Comparison of ENCODE assay signal across 8 mouse cellular contexts in the genomic region with DNA sequence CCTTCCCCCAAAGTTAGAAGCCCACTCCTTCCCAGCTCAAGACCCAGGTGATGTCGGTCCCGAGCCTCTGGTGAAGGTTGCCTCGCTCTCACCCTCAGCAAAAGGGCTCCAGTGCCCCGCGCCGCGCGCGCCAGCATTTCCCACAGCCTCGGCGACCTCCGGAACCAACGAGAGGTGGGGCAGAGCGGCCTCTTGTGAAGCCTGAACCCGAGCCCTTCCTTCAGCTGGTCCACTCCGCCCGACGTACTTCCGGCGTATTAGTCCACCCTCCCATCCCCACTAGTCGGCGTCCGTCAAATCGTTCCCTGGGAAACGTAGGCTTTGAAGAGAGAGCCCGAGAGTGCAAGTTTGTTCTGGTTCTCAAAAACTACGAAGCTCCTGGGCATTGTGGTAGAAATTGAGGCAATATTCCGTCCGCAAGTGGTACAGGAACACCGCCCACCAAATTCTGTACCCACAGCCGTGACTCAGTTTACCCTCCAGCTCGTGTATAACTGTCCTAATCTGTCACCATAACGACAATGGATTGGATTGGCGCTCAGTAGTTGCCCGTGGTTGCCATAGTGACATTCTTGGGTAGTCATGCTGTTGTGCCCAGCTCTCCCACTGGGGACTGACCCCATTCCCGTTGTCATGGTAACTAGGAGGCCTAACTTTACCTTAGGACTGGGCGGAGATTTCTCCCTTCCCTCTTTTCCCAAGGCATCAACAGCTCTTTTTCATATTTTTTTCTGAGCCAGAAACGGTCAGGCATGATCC. TPM values are rescaled to one million over a fixed set of nuclear protein-coding genes. Genes with fewer than 3 reads are reported as not detected.
DNase-seq lines count a peak whose midpoint lies in the region; ATAC-seq and TF ChIP-seq lines count a peak whose summit lies in the region.

TSS of gene Stoml2 (minus strand) at position 474 of the 759 bp plus-strand sequence.

- no peak for TF ChIP-seq CTCF in Patski (IDR thresholded peaks at IDR 0.05)

- H3K4me2 ChIP-seq in hindbrain, embryonic 14.5 days (replicated peaks), result peak within 1 kb of the TSS; percentile 81

- under 1% methylated on average over 38 of the region's 38 CpGs for WGBS in hindbrain, embryonic 14.5 days

- H3K9me3 ChIP-seq in hindbrain, embryonic 14.5 days (ENCODE audit: control insufficient read depth, low read length), result no peaks in the 10 kb centered on the region

- CTCF ChIA-PET in Patski (lab: Charles Lee), result interaction anchor here (1.0 kb wide), 1 partner anchor 16 kb away, joined by 3 read pairs; no protein-coding TSS in a partner anchor

- no peaks in the 10 kb centered on the region for H3K27me3 ChIP-seq in Patski
- no peaks in the 10 kb centered on the region for H3K27me3 ChIP-seq in hindbrain, embryonic 14.5 days (ENCODE audit: control insufficient read depth, insufficient read depth, low read length)

- H3K9ac ChIP-seq in hindbrain, embryonic 14.5 days, result peak within 1 kb of the TSS; percentile 91

- no peak for DNase-seq in Patski (ENCODE audit: low read depth, low spot score)
- peak; percentile 94 to 95 for DNase-seq in cerebellum, postnatal 14 days
- DNase-seq in frontal cortex, postnatal 25 days (ENCODE audit: low spot score in 2 of 2), result peak; percentile 81 to 87
- peak; percentile 92 for DNase-seq in hindbrain, embryonic 14.5 days (ENCODE audit: low spot score)
- peak; percentile 89 to 92 for DNase-seq in layer of hippocampus, postnatal 36 days
- peak; percentile 96 for DNase-seq in lung, postnatal 36 days
- peak; percentile 99 for DNase-seq in retina, postnatal 1 day
- DNase-seq in urinary bladder, adult 18-20 months (ENCODE audit: low spot score in 2 of 2), result peak; percentile 87 to 89

- peak; percentile 74 for ATAC-seq in Patski
- peak; percentile 95 for ATAC-seq in hindbrain, embryonic 14.5 days (ENCODE audit: low FRiP score)

- peak within 1 kb of the TSS; percentile 82 for H3K4me3 ChIP-seq in hindbrain, embryonic 14.5 days (replicated peaks; ENCODE audit: low read length)

- H3K27ac ChIP-seq in hindbrain, embryonic 14.5 days, result peak within 1 kb of the TSS; percentile 90

- in situ Hi-C loops in Patski (cut with MboI; ENCODE audit: low pct_unique_long_range_greater_than_20kb), result no loop called here

- peaks cover 21% of the 10 kb centered on the region; the same call in 1 of the 2 replicates for H3K4me1 ChIP-seq in hindbrain, embryonic 14.5 days (replicated peaks; ENCODE audit: control insufficient read depth, insufficient read depth, low read length)

- H3K36me3 ChIP-seq in hindbrain, embryonic 14.5 days (replicated peaks; ENCODE audit: control insufficient read depth, insufficient read depth), result peaks cover 73% of the 10 kb centered on the region

- POLR2A ChIA-PET in Patski (lab: Charles Lee), result interaction anchor here (1.0 kb wide), 3 partner anchors 9 to 21 kb away, joined by 3 to 6 read pairs (median 3); no protein-coding TSS in a partner anchor

RNA-seq across cellular contexts. Expression of gene Stoml2, which starts in this region (rescaled TPM):
- 134 TPM for polyA plus RNA-seq in Patski (2021)
- polyA plus RNA-seq in hindbrain, embryonic 14.5 days (2014; fragmentation: Nextera tagmentation; extraction: Ambion mirVana), result 215 and 231 TPM in 2 replicates
- total RNA-seq in layer of hippocampus, postnatal 36 days (2021), result 100 to 1,000 TPM in 1 of 2 experiments, 10 to 100 TPM in 1; 93.4 to 102 TPM
